Mouse (Mus musculus) ES-E14 (cell line): Measurements from ENCODE around the gene Slc29a3. TPM values are rescaled to one million over a fixed set of nuclear protein-coding genes. Genes with fewer than 3 reads are reported as not detected.

ENCODE experiments used
- DNase-seq: peaks from one replicate; pipeline ENCODE4 v3.0.0-alpha.2; 2013; ENCODE audit warnings: low read depth, low spot score
- H3K27ac ChIP-seq: 2 replicates; pipeline ENCODE4 v1.5.1; 2012; ENCODE audit warnings: low read depth, mild to moderate bottlenecking, low read length, moderate library complexity, mixed read lengths; ENCODE audit not compliant: poor library complexity, insufficient read depth, severe bottlenecking
- H3K36me3 ChIP-seq: 2 replicates; pipeline ENCODE4 v1.6.1; 2012; ENCODE audit warnings: mild to moderate bottlenecking, low read length, moderate library complexity, mixed read lengths; ENCODE audit not compliant: control insufficient read depth, poor library complexity, insufficient read depth, severe bottlenecking
- H3K4me1 ChIP-seq, 2 experiments: fragments of 150-350 bp in 1 of 2; sonication (generic) in 1 of 2; 2 replicates each; pipeline ENCODE4 v1.6.1; 2012; ENCODE audit warnings: low read length in 2 of 2, mild to moderate bottlenecking in 1 of 2, mixed read lengths in 1 of 2; ENCODE audit not compliant: control insufficient read depth in 2 of 2, insufficient read depth in 2 of 2, poor library complexity in 1 of 2
- H3K4me3 ChIP-seq, 2 experiments: fragments of 150-350 bp in 1 of 2; sonication (generic) in 1 of 2; 2 replicates each; pipeline ENCODE4 v1.5.1; 2012; ENCODE audit warnings: low read length in 2 of 2, low read depth in 1 of 2, mild to moderate bottlenecking in 1 of 2, mixed read lengths in 1 of 2; ENCODE audit not compliant: insufficient read depth in 1 of 2, poor library complexity in 1 of 2, severe bottlenecking in 1 of 2
- H3K9ac ChIP-seq: 2 replicates; pipeline ENCODE4 v1.6.1; 2012; ENCODE audit warnings: low read depth, mild to moderate bottlenecking, low read length, mixed read lengths; ENCODE audit not compliant: poor library complexity, insufficient read depth, severe bottlenecking
- H3K9me3 ChIP-seq: fragments of 150-350 bp; sonication (generic); 2 replicates; pipeline ENCODE4 v1.6.1; 2012; ENCODE audit warnings: low read depth, mild to moderate bottlenecking, low read length; ENCODE audit not compliant: control insufficient read depth, insufficient read depth
- CHD2 ChIP-seq: IDR thresholded peaks from 2 replicates; pipeline ENCODE4 v1.6.1; 2014; ENCODE audit warnings: mild to moderate bottlenecking, low read depth, low read length, inconsistent platforms
- HCFC1 ChIP-seq: IDR thresholded peaks from 2 replicates; pipeline ENCODE4 v1.6.1; 2012; ENCODE audit warnings: low read length, inconsistent platforms, borderline replicate concordance; ENCODE audit not compliant: insufficient read depth
- MAFK ChIP-seq: IDR thresholded peaks from 2 replicates; pipeline ENCODE4 v1.6.1; 2014; ENCODE audit warnings: mild to moderate bottlenecking, low read depth, low read length, inconsistent platforms; ENCODE audit not compliant: insufficient read depth
- ZC3H11A ChIP-seq: IDR thresholded peaks from 2 replicates; pipeline ENCODE4 v1.6.1; 2012; ENCODE audit warnings: low read depth, mild to moderate bottlenecking, inconsistent platforms, low read length, borderline replicate concordance
- ZNF384 ChIP-seq: IDR thresholded peaks from 2 replicates; pipeline ENCODE4 v1.6.1; 2012; ENCODE audit warnings: low read depth, low read length, inconsistent platforms
- in situ Hi-C, 2 experiments: fragments of 600-800 bp; cut with MboI; formaldehyde crosslinking; loops; one replicate each; pipeline ENCODE4 v1.15.1; 2025; ENCODE audit warnings: low sequenced_read_pairs in 2 of 2, inconsistent platforms in 1 of 2; ENCODE audit not compliant: unreplicated experiment in 2 of 2
- total RNA-seq: library from RNA; depleted of rRNA; stranded (reverse); fragments of 300-350 nt; gene quantifications from 2 replicates; pipeline ENCODE4 v1.2.3, GENCODE M21; 2012; rRNA removed

The Slc29a3 gene
- 11.9 and 21.4 TPM in 2 replicates for total RNA-seq

- in situ Hi-C loops = loop anchor here (10.0 kb wide), 3 partner anchors 128 to 448 kb away; no protein-coding TSS in a partner anchor
- no peak within 1 kb of the TSS for H3K27ac ChIP-seq
- H3K9ac ChIP-seq = peak within 1 kb of the TSS; percentile 64
- H3K9me3 ChIP-seq = no peaks in the 10 kb centered on the region
- TF ChIP-seq HCFC1 (peak; percentile 28; the same call in 1 of the 2 replicates), CHD2 (no peak), ZNF384 (peak; percentile 56; the same call in 1 of the 2 replicates)
- DNase-seq = peak; percentile 90
- H3K4me1 ChIP-seq = peaks cover 0 to 3% of the 10 kb centered on the region in 2 experiments; a peak in 2 of 4 replicates
- H3K4me3 ChIP-seq = peak within 1 kb of the TSS; percentile 70 to 96
- no peaks in the 10 kb centered on the region for H3K36me3 ChIP-seq
Observed at GRCm38 (mm10) chr10:60752040-60753020, at the start of gene Slc29a3. Slc29a3 (minus strand) TSS chr10:60752794.

GRCm38 (mm10) chr10:60801898-60802412 is 49.4 kb upstream of the Slc29a3 start:
- Histone ChIP-seq H3K36me3 (no peaks in the 10 kb centered on the region; the same call in 1 of the 2 replicates), H3K4me1 (peaks cover 6 to 62% of the 10 kb centered on the region in 2 experiments; a peak in 3 of 4 replicates), H3K27ac (no peak overlapping the region), H3K9me3 (no peaks in the 10 kb centered on the region), H3K4me3 (no peak overlapping the region), H3K9ac (no peak overlapping the region)
- in situ Hi-C loops = no loop called here
- TF ChIP-seq ZC3H11A = no peak
- no peak for TF ChIP-seq CHD2
- TF ChIP-seq ZNF384 = no peak
- TF ChIP-seq HCFC1 = no peak
- TF ChIP-seq MAFK = no peak
- no peak for DNase-seq

GRCm38 (mm10) chr10:60801168-60801897 is 48.7 kb upstream of the Slc29a3 start:
- in situ Hi-C loops = no loop called here
- H3K9me3 ChIP-seq = no peaks in the 10 kb centered on the region
- no peak for DNase-seq
- H3K27ac ChIP-seq = no peak overlapping the region
- H3K9ac ChIP-seq = no peak overlapping the region
- peaks cover 6 to 62% of the 10 kb centered on the region in 2 experiments; a peak in 3 of 4 replicates for H3K4me1 ChIP-seq
- TF ChIP-seq HCFC1 (no peak), CHD2 (no peak), ZC3H11A (no peak), ZNF384 (no peak), MAFK (no peak)
- H3K36me3 ChIP-seq = no peaks in the 10 kb centered on the region; the same call in 1 of the 2 replicates
- 0 out of 4 replicates have a peak overlapping the region, but pooled peaks of 1 of the 2 experiments have one; percentile 6 for H3K4me3 ChIP-seq
